Mouse (Mus musculus) Patski (cell line): ENCODE results near the gene Swap70. TPM values are rescaled to one million over a fixed set of nuclear protein-coding genes. Genes with fewer than 3 reads are reported as not detected.

Source experiments
- ATAC-seq: fragments of 100-300 bp; one replicate; pipeline ENCODE4 v1.8.0; 2021
- CTCF ChIA-PET: fragments of 350-600 bp; sonication (Branson Sonifier 250); formaldehyde crosslinking; loops from one replicate; lab custom pipeline; 2022; ENCODE audit warnings: inconsistent platforms; lab: Charles Lee
- POLR2A ChIA-PET: fragments of 350-600 bp; sonication (Branson Sonifier 250); formaldehyde crosslinking; loops from one replicate; lab custom pipeline; 2022; ENCODE audit warnings: antibody characterized with exemption, inconsistent platforms; lab: Charles Lee
- DNase-seq: peaks from one replicate; pipeline ENCODE4 v3.0.0-alpha.2; 2011; ENCODE audit warnings: low read depth, low spot score
- H3K27me3 ChIP-seq: fragments of 371-371 bp; one replicate; pipeline ENCODE4 v1.5.1; 2021
- CTCF ChIP-seq: fragments of 100-300 bp; IDR thresholded peaks from one replicate; pipeline ENCODE4 v1.5.1; 2021
- in situ Hi-C: fragments of 300-500 bp; cut with MboI; formaldehyde crosslinking; loops from 3 replicates; pipeline ENCODE4 v1.11.1; 2018; ENCODE audit warnings: low pct_unique_long_range_greater_than_20kb, mixed read lengths
- polyA plus RNA-seq: library from polyadenylated mRNA; unstranded; gene quantifications from one replicate; pipeline ENCODE4 v1.2.3, GENCODE M21; 2021

The Swap70 gene
- polyA plus RNA-seq, 1 experiment from 2014 or later: 34.0 TPM

GRCm38 (mm10) chr7:110289647-110290046 is 68.1 kb downstream of the Swap70 start:
- DNase-seq (no peak), ATAC-seq (no peak)
- POLR2A ChIA-PET: no interaction called here
- no peak for TF ChIP-seq CTCF
- H3K27me3 ChIP-seq: no peaks in the 10 kb centered on the region
- in situ Hi-C loops: loop anchor here (5.0 to 10.0 kb wide), 4 partner anchors 143 to 505 kb away; partner anchors contain the start of gene Adm
- CTCF ChIA-PET: interaction anchor here (1.3 kb wide), 1 partner anchor 143 kb away, joined by 3 read pairs; no protein-coding TSS in a partner anchor

- DNase-seq: peak; percentile 83
- ChIA-PET POLR2A (interaction anchor here (0.7 to 1.3 kb wide), 4 partner anchors 8 to 133 kb away, joined by 3 to 4 read pairs (median 4); no protein-coding TSS in a partner anchor), CTCF (interaction anchor here (0.8 to 2.4 kb wide), 6 partner anchors 10 to 135 kb away, joined by 3 to 14 read pairs (median 4); no protein-coding TSS in a partner anchor)
- in situ Hi-C loops: no loop called here
- H3K27me3 ChIP-seq: no peaks in the 10 kb centered on the region
- peak; percentile 97 for ATAC-seq
- no peak for TF ChIP-seq CTCF
Measured at GRCm38 (mm10) chr7:110296889-110297603, 75.5 kb downstream of the Swap70 start.

GRCm38 (mm10) chr7:110297611-110298010 is 76.1 kb downstream of the Swap70 start:
- no peak for TF ChIP-seq CTCF
- CTCF ChIA-PET: interaction anchor here (0.8 to 2.4 kb wide), 5 partner anchors 10 to 135 kb away, joined by 3 to 14 read pairs (median 4); no protein-coding TSS in a partner anchor
- in situ Hi-C loops: no loop called here
- no peak for DNase-seq
- peak; percentile 15 for ATAC-seq
- POLR2A ChIA-PET: interaction anchor here (0.7 to 1.3 kb wide), 5 partner anchors 9 to 134 kb away, joined by 3 to 4 read pairs (median 3); no protein-coding TSS in a partner anchor
- no peaks in the 10 kb centered on the region for H3K27me3 ChIP-seq

- H3K27me3 ChIP-seq: no peaks in the 10 kb centered on the region
- no peak for TF ChIP-seq CTCF
- ChIA-PET CTCF (interaction anchor here (0.8 to 2.4 kb wide), 4 partner anchors 11 to 134 kb away, joined by 3 to 14 read pairs (median 6); no protein-coding TSS in a partner anchor), POLR2A (interaction anchor here (0.7 to 1.3 kb wide), 4 partner anchors 9 to 13 kb away, joined by 3 to 4 read pairs (median 4); no protein-coding TSS in a partner anchor)
- DNase-seq (no peak), ATAC-seq (no peak)
- in situ Hi-C loops: no loop called here
Measured at GRCm38 (mm10) chr7:110298090-110298489, 76.6 kb downstream of the Swap70 start.

- H3K27me3 ChIP-seq: no peaks in the 10 kb centered on the region
- CTCF ChIA-PET: interaction anchor here (2.4 kb wide), 1 partner anchor 11 kb away, joined by 14 read pairs; no protein-coding TSS in a partner anchor
- in situ Hi-C loops: no loop called here
- DNase-seq: no peak
- POLR2A ChIA-PET: no interaction called here
- ATAC-seq: no peak
- TF ChIP-seq CTCF: no peak
Measured at GRCm38 (mm10) chr7:110298739-110299410, 77.4 kb downstream of the Swap70 start.

GRCm38 (mm10) chr7:110302886-110303285 is 81.4 kb downstream of the Swap70 start:
- DNase-seq: no peak
- ChIA-PET POLR2A (no interaction called here), CTCF (no interaction called here)
- H3K27me3 ChIP-seq: no peaks in the 10 kb centered on the region
- in situ Hi-C loops: no loop called here
- no peak for TF ChIP-seq CTCF
- ATAC-seq: no peak

- DNase-seq: no peak
- ATAC-seq: no peak
- in situ Hi-C loops: no loop called here
- ChIA-PET POLR2A (no interaction called here), CTCF (no interaction called here)
- no peaks in the 10 kb centered on the region for H3K27me3 ChIP-seq
- no peak for TF ChIP-seq CTCF
Measured at GRCm38 (mm10) chr7:110305486-110305885, 84.0 kb downstream of the Swap70 start.

GRCm38 (mm10) chr7:110306281-110306680 is 84.8 kb downstream of the Swap70 start:
- DNase-seq (no peak), ATAC-seq (no peak)
- CTCF ChIA-PET: no interaction called here
- POLR2A ChIA-PET: no interaction called here
- no peaks in the 10 kb centered on the region for H3K27me3 ChIP-seq
- TF ChIP-seq CTCF: no peak
- in situ Hi-C loops: no loop called here

GRCm38 (mm10) chr7:110307741-110308140 is 86.2 kb downstream of the Swap70 start:
- in situ Hi-C loops: no loop called here
- CTCF ChIA-PET: no interaction called here
- no peak for DNase-seq
- H3K27me3 ChIP-seq: no peaks in the 10 kb centered on the region
- no peak for TF ChIP-seq CTCF
- POLR2A ChIA-PET: interaction anchor here (1.0 kb wide), 1 partner anchor 10 kb away, joined by 3 read pairs; no protein-coding TSS in a partner anchor
- no peak for ATAC-seq

- ChIA-PET POLR2A (no interaction called here), CTCF (interaction anchor here (1.7 kb wide), 1 partner anchor 12 kb away, joined by 3 read pairs; no protein-coding TSS in a partner anchor)
- DNase-seq (no peak), ATAC-seq (no peak)
- no peak for TF ChIP-seq CTCF
- in situ Hi-C loops: no loop called here
- H3K27me3 ChIP-seq: no peaks in the 10 kb centered on the region
Measured at GRCm38 (mm10) chr7:110309246-110309645, 87.7 kb downstream of the Swap70 start.
